In genomic region chr2:160741580-160741979, GRCm38 (mm10) we compare ENCODE assay signal across 9 mouse cellular contexts. TPM values are rescaled to one million over a fixed set of nuclear protein-coding genes. Genes with fewer than 3 reads are reported as not detected.
DNase-seq lines count a peak whose midpoint lies in the region; ATAC-seq and TF ChIP-seq lines count a peak whose summit lies in the region.
"Had no signal": no experiment of that assay in that cellular context is flagged by ENCODE, and none has a peak within 500 bp of the region (broad histone marks: within the 10 kb centered on the region; RNA-seq: fewer than 3 reads in every experiment).

No protein-coding gene starts in this region.

- TF ChIP-seq CTCF in lung, postnatal 0 days (IDR thresholded peaks at IDR 0.05), result no peak

- TF ChIP-seq EP300 in lung, postnatal 0 days (IDR thresholded peaks at IDR 0.05), result peak; percentile 87

- no peak for DNase-seq in heart, embryonic 10.5 days (ENCODE audit: low spot score)
- DNase-seq in lung, postnatal 14 days, result no peak
- peak; percentile 51 for DNase-seq in lung, postnatal 0 days (ENCODE audit: low spot score)
- no peak for DNase-seq in right cerebral cortex, postnatal 25 days
- no peak for DNase-seq in left cerebral cortex, adult 8-10 months (ENCODE audit: low spot score in 2 of 2)

- no peak overlapping the region for H3K9ac ChIP-seq in heart, embryonic 12.5 days
- H3K9ac ChIP-seq in lung, embryonic 15.5 days, result no peak overlapping the region
- no peak overlapping the region for H3K9ac ChIP-seq in forebrain, embryonic 12.5 days
- H3K9ac ChIP-seq in lung, postnatal 0 days (replicated peaks; ENCODE audit: low read depth), result no peak overlapping the region

- H3K4me3 ChIP-seq in heart, embryonic 10.5 days, result no peak overlapping the region
- no peak overlapping the region for H3K4me3 ChIP-seq in heart, embryonic 12.5 days
- H3K4me3 ChIP-seq in lung, embryonic 15.5 days, result no peak overlapping the region
- no peak overlapping the region for H3K4me3 ChIP-seq in forebrain, embryonic 12.5 days (replicated peaks)
- H3K4me3 ChIP-seq in lung, postnatal 0 days (ENCODE audit: low read depth, low read length), result no peak overlapping the region
- H3K4me3 ChIP-seq: myocyte had no signal

- H3K4me1 ChIP-seq in heart, embryonic 10.5 days, result peaks cover 87% of the 10 kb centered on the region
- H3K4me1 ChIP-seq in heart, embryonic 12.5 days (replicated peaks), result peaks cover 94% of the 10 kb centered on the region
- peaks cover 90% of the 10 kb centered on the region for H3K4me1 ChIP-seq in lung, embryonic 15.5 days
- H3K4me1 ChIP-seq in forebrain, embryonic 12.5 days, result peaks cover 42% of the 10 kb centered on the region
- H3K4me1 ChIP-seq in lung, postnatal 0 days (ENCODE audit: insufficient read depth, low read depth, low read length), result peaks cover 60% of the 10 kb centered on the region

- no peaks in the 10 kb centered on the region for H3K27me3 ChIP-seq in heart, embryonic 10.5 days (ENCODE audit: insufficient read depth, poor library complexity, severe bottlenecking)
- H3K27me3 ChIP-seq in heart, embryonic 12.5 days (replicated peaks), result no peaks in the 10 kb centered on the region
- no peaks in the 10 kb centered on the region for H3K27me3 ChIP-seq in lung, embryonic 15.5 days
- H3K27me3 ChIP-seq in forebrain, embryonic 12.5 days, result no peaks in the 10 kb centered on the region
- H3K27me3 ChIP-seq in lung, postnatal 0 days (replicated peaks; ENCODE audit: insufficient read depth, low read length), result no peaks in the 10 kb centered on the region

- no peaks in the 10 kb centered on the region for H3K9me3 ChIP-seq in heart, embryonic 10.5 days
- no peaks in the 10 kb centered on the region for H3K9me3 ChIP-seq in heart, embryonic 12.5 days (replicated peaks)
- H3K9me3 ChIP-seq in lung, embryonic 15.5 days, result no peaks in the 10 kb centered on the region
- H3K9me3 ChIP-seq in forebrain, embryonic 12.5 days, result no peaks in the 10 kb centered on the region
- no peaks in the 10 kb centered on the region for H3K9me3 ChIP-seq in lung, postnatal 0 days (ENCODE audit: low read length)

- 0 out of 2 replicates have a peak overlapping the region, but pooled peaks have one; percentile 47 for H3K27ac ChIP-seq in heart, embryonic 10.5 days
- H3K27ac ChIP-seq in heart, embryonic 12.5 days (ENCODE audit: poor library complexity, severe bottlenecking), result no peak overlapping the region
- H3K27ac ChIP-seq in lung, embryonic 15.5 days, result peak overlapping the region; percentile 71
- H3K27ac ChIP-seq in forebrain, embryonic 12.5 days, result 0 out of 2 replicates have a peak overlapping the region, but pooled peaks have one; percentile 21
- peak overlapping the region; percentile 69 for H3K27ac ChIP-seq in lung, postnatal 0 days (ENCODE audit: low read length)

- H3K4me2 ChIP-seq in heart, embryonic 12.5 days, result no peak overlapping the region
- no peak overlapping the region for H3K4me2 ChIP-seq in lung, embryonic 15.5 days
- H3K4me2 ChIP-seq in forebrain, embryonic 12.5 days, result no peak overlapping the region
- no peak overlapping the region for H3K4me2 ChIP-seq in lung, postnatal 0 days (replicated peaks; ENCODE audit: low read depth, low read length)

- WGBS in heart, embryonic 10.5 days, result 61% methylated on average over 3 of the region's 3 CpGs
- 48% methylated on average over 3 of the region's 3 CpGs for WGBS in heart, embryonic 12.5 days
- WGBS in lung, embryonic 15.5 days, result 59% methylated on average over 3 of the region's 3 CpGs
- 83% methylated on average over 3 of the region's 3 CpGs for WGBS in forebrain, embryonic 12.5 days
- WGBS in lung, postnatal 0 days, result 32% methylated on average over 3 of the region's 3 CpGs

- H3K36me3 ChIP-seq in heart, embryonic 10.5 days, result peaks cover 44% of the 10 kb centered on the region
- H3K36me3 ChIP-seq in heart, embryonic 12.5 days, result peaks cover 17% of the 10 kb centered on the region
- H3K36me3 ChIP-seq in lung, embryonic 15.5 days, result peaks cover 4% of the 10 kb centered on the region; the same call in 1 of the 2 replicates
- peaks cover 41% of the 10 kb centered on the region for H3K36me3 ChIP-seq in forebrain, embryonic 12.5 days (replicated peaks)
- H3K36me3 ChIP-seq in lung, postnatal 0 days (ENCODE audit: insufficient read depth, low read length), result peaks cover 1% of the 10 kb centered on the region; the same call in 1 of the 2 replicates

- no peak for ATAC-seq in heart, embryonic 12.5 days (ENCODE audit: insufficient number of reproducible peaks, low FRiP score)
- peak; percentile 38; the same call in 1 of the 2 replicates for ATAC-seq in lung, embryonic 15.5 days (ENCODE audit: borderline replicate concordance, extremely low read depth, low FRiP score, low TSS enrichment)
- no peak for ATAC-seq in forebrain, embryonic 12.5 days (ENCODE audit: low FRiP score)
- ATAC-seq in lung, postnatal 0 days, result peak; percentile 50

RNA-seq across cellular contexts. Expression of gene Plcg1, which starts 10.5 kb away (rescaled TPM):
- polyA plus RNA-seq in heart, embryonic 10.5 days (2016; fragmentation: Nextera tagmentation; extraction: Ambion mirVana), result 37.5 and 44.9 TPM in 2 replicates
- polyA plus RNA-seq in heart, embryonic 12.5 days (2016; fragmentation: Nextera tagmentation; extraction: Ambion mirVana), result 47.4 TPM in 2 replicates
- 51.4 and 53.3 TPM in 2 replicates for polyA plus RNA-seq in lung, embryonic 15.5 days (2015; fragmentation: Nextera tagmentation; extraction: Ambion mirVana)
- 91.1 and 100 TPM in 2 replicates for polyA plus RNA-seq in forebrain, embryonic 12.5 days (2016; fragmentation: Nextera tagmentation; extraction: Ambion mirVana)
- polyA plus RNA-seq in lung, postnatal 0 days (2015; fragmentation: Nextera tagmentation; extraction: Ambion mirVana), result 34.8 and 36.4 TPM in 2 replicates
- 100 to 1,000 TPM; 103 to 121 (median 114) TPM for total RNA-seq in left cerebral cortex, adult 8-10 months (2022)

Comparison
In these comparisons a context has a peak if more than half of its experiments do, and no peak if none do; other contexts are left out.
1. ATAC-seq: peak in lung, embryonic 15.5 days (single experiment) and lung, postnatal 0 days (single experiment); none in heart, embryonic 12.5 days (single experiment) and forebrain, embryonic 12.5 days (single experiment).